Mouse (Mus musculus): Measurements from ENCODE around the gene 6430548M08Rik. TPM values are rescaled to one million over a fixed set of nuclear protein-coding genes. Genes with fewer than 3 reads are reported as not detected.

The 6430548M08Rik gene
- polyA plus RNA-seq (2015; fragmentation: Nextera tagmentation; extraction: Ambion mirVana) = 18.0 and 22.1 TPM in 2 replicates

GRCm38 (mm10) chr8:120113758-120114255 is at the start of gene 6430548M08Rik:
Gene 6430548M08Rik (plus strand): TSS chr8:120114152.

GRCm38 (mm10) chr8:120101068-120101972 is 12.6 kb upstream of the 6430548M08Rik start, which contains the start of gene Zdhhc7:
Gene Zdhhc7 (minus strand): TSS chr8:120101482.

GRCm38 (mm10) chr8:120177318-120178123 is 63.6 kb downstream of the 6430548M08Rik start, which contains the start of gene Fam92b:
Gene Fam92b (minus strand): TSS chr8:120177466.

Other genes starting within 250 kb of the 6430548M08Rik start
- gene Usp10, start 203.8 kb upstream of the 6430548M08Rik start, polyA plus RNA-seq (2015; fragmentation: Nextera tagmentation; extraction: Ambion mirVana) = 48.6 and 53.2 TPM in 2 replicates
- gene Gm20388, start 203.3 kb upstream of the 6430548M08Rik start, polyA plus RNA-seq (2015; fragmentation: Nextera tagmentation; extraction: Ambion mirVana) = not detected in 2 replicates
- gene Crispld2, start 121.7 kb upstream of the 6430548M08Rik start, polyA plus RNA-seq (2015; fragmentation: Nextera tagmentation; extraction: Ambion mirVana) = 12.0 and 12.5 TPM in 2 replicates
- 20.8 and 23.7 TPM in 2 replicates for gene Zdhhc7, start 12.7 kb upstream of the 6430548M08Rik start, polyA plus RNA-seq (2015; fragmentation: Nextera tagmentation; extraction: Ambion mirVana)
- not detected in 2 replicates for gene Fam92b, start 63.3 kb downstream of the 6430548M08Rik start, polyA plus RNA-seq (2015; fragmentation: Nextera tagmentation; extraction: Ambion mirVana)
- gene Gse1, start 114.3 kb downstream of the 6430548M08Rik start, polyA plus RNA-seq (2015; fragmentation: Nextera tagmentation; extraction: Ambion mirVana) = 16.5 and 19.2 TPM in 2 replicates